Mouse (Mus musculus) G1E (cell line): ENCODE measurements around the gene Kcnf1.

ENCODE experiments used
- CTCF ChIP-seq: IDR thresholded peaks from 2 replicates; pipeline ENCODE4 v1.5.1; 2012; ENCODE audit warnings: low read depth, low read length, inconsistent platforms, mixed read lengths
- GATA1 ChIP-seq: IDR thresholded peaks from 2 replicates; pipeline ENCODE4 v1.6.1; 2012; ENCODE audit warnings: borderline replicate concordance, low read length, inconsistent platforms, mixed read lengths
- TAL1 ChIP-seq: conservative IDR thresholded peaks from 2 replicates; pipeline ENCODE4 v1.6.1; 2012; ENCODE audit warnings: low read depth, low read length, inconsistent platforms, mixed read lengths

GRCm38 (mm10) chr12:17132243-17132642 is 44.4 kb downstream of the Kcnf1 start:
- TF ChIP-seq CTCF, result no peak
- TF ChIP-seq GATA1, result no peak
- TF ChIP-seq TAL1, result no peak
